In genomic region chr6:122636666-122637065, GRCm38 (mm10) we compare ENCODE assay signal across 24 mouse cellular contexts. TPM values are rescaled to one million over a fixed set of nuclear protein-coding genes. Genes with fewer than 3 reads are reported as not detected.
DNase-seq lines count a peak whose midpoint lies in the region; TF ChIP-seq lines count a peak whose summit lies in the region.
"Had no signal": no experiment of that assay in that cellular context is flagged by ENCODE, and none has a peak within 500 bp of the region (broad histone marks: within the 10 kb centered on the region; RNA-seq: fewer than 3 reads in every experiment).

No protein-coding gene starts in this region.

- no peak overlapping the region for H3K9ac ChIP-seq in heart, adult 2 months (ENCODE audit: low read depth, low read length)
- H3K9ac ChIP-seq: forebrain, embryonic 12.5 days; limb, embryonic 15.5 days; lung, embryonic 15.5 days; neural tube, embryonic 12.5 days had no signal

- 67% methylated on average over 3 of the region's 3 CpGs for WGBS in heart, adult 2 months
- 71% methylated on average over 3 of the region's 3 CpGs for WGBS in lung, adult 2 months

- no peaks in the 10 kb centered on the region; the same call in 1 of the 2 replicates for H3K27me3 ChIP-seq in heart, adult 2 months (ENCODE audit: control insufficient read depth, insufficient read depth, low read length)
- H3K27me3 ChIP-seq: forebrain, embryonic 12.5 days; limb, embryonic 15.5 days; lung, embryonic 15.5 days; neural tube, embryonic 12.5 days; Patski had no signal

- no peak overlapping the region for H3K4me3 ChIP-seq in heart, adult 2 months
- H3K4me3 ChIP-seq in lung, adult 2 months (replicated peaks; ENCODE audit: extremely low read depth, low read depth, low read length) = no peak overlapping the region
- H3K4me3 ChIP-seq: forebrain, embryonic 12.5 days; limb, embryonic 15.5 days; lung, embryonic 15.5 days; megakaryocyte, embryonic 14.5 days; neural tube, embryonic 12.5 days had no signal

- no peak for TF ChIP-seq EP300 in heart, adult 2 months (IDR thresholded peaks at IDR 0.05; ENCODE audit: insufficient read depth, low read depth, low read length)

- DNase-seq in heart, adult 2 months = no peak
- no peak for DNase-seq in heart, adult 9 months (ENCODE audit: low spot score in 2 of 2)
- DNase-seq in lung, postnatal 36 days = peak; percentile 15
- no peak for DNase-seq in lung, postnatal 25 days (ENCODE audit: low spot score)
- DNase-seq in kidney, postnatal 25 days = peak; percentile 52 to 62
- DNase-seq in gastrocnemius, postnatal 4 days (ENCODE audit: low spot score in 2 of 2) = no peak
- no peak for DNase-seq in lung, adult 2 months
- no peak for DNase-seq in Muller cell, postnatal 12 days (ENCODE audit: inconsistent ontology term)
- DNase-seq: gastrocnemius, postnatal 36 days; layer of hippocampus, postnatal 36 days; right cerebral cortex, postnatal 25 days; thymus, postnatal 25 days had no signal

- intact Hi-C loops in heart, adult 2 months (cut with DNase I) = no loop called here

- TF ChIP-seq CTCF in heart, adult 2 months (IDR thresholded peaks at IDR 0.05) = peak; percentile 6; the same call in 1 of the 2 replicates
- no peak for TF ChIP-seq CTCF in lung, adult 2 months (IDR thresholded peaks at IDR 0.05; ENCODE audit: insufficient read depth, low read length)

- no peaks in the 10 kb centered on the region for H3K79me2 ChIP-seq in heart, adult 2 months (replicated peaks; ENCODE audit: control insufficient read depth, insufficient read depth, low read length)

- no peaks in the 10 kb centered on the region for H3K36me3 ChIP-seq in heart, adult 2 months (ENCODE audit: control insufficient read depth, insufficient read depth, low read length)
- H3K36me3 ChIP-seq: forebrain, embryonic 12.5 days; limb, embryonic 15.5 days; lung, embryonic 15.5 days; neural tube, embryonic 12.5 days had no signal

- no peak overlapping the region for H3K27ac ChIP-seq in heart, adult 2 months
- H3K27ac ChIP-seq: forebrain, embryonic 12.5 days; hindbrain, postnatal 0 days; limb, embryonic 15.5 days; lung, embryonic 15.5 days; neural tube, embryonic 12.5 days had no signal

- no peaks in the 10 kb centered on the region for H3K4me1 ChIP-seq in heart, adult 2 months (ENCODE audit: control insufficient read depth, insufficient read depth, low read length)
- H3K4me1 ChIP-seq in lung, adult 2 months (ENCODE audit: control insufficient read depth, insufficient read depth, low read length) = no peaks in the 10 kb centered on the region
- H3K4me1 ChIP-seq: forebrain, embryonic 12.5 days; limb, embryonic 15.5 days; lung, embryonic 15.5 days; megakaryocyte, embryonic 14.5 days; neural tube, embryonic 12.5 days had no signal

- TF ChIP-seq POLR2A in heart, adult 2 months (IDR thresholded peaks at IDR 0.05; ENCODE audit: insufficient read depth, low read depth, low read length) = no peak
- TF ChIP-seq POLR2A in lung, adult 2 months (IDR thresholded peaks at IDR 0.05; ENCODE audit: borderline replicate concordance, extremely low read depth, low read depth, low read length) = no peak

RNA-seq across cellular contexts. Expression of gene Dppa3, which starts 10.5 kb away (rescaled TPM):
- not detected for total RNA-seq in heart, adult 2 months (2021)
- polyA plus RNA-seq in heart, adult 2 months (2012; rRNA removed) = not detected in 2 replicates
- not detected for total RNA-seq in gastrocnemius, postnatal 4 days (2021)
- polyA plus RNA-seq in lung, adult 2 months (2012; rRNA removed) = not detected in 2 replicates
- total RNA-seq: adrenal gland, postnatal 4 days; gastrocnemius, postnatal 36 days; hematopoietic stem cell, adult 5-6 weeks; hindbrain, postnatal 0 days; layer of hippocampus, postnatal 36 days; left cerebral cortex, postnatal 25 days; midbrain, postnatal 0 days had no signal
- polyA plus RNA-seq: forebrain, embryonic 12.5 days; hindbrain, postnatal 0 days; large intestine, adult 2 months; limb, embryonic 15.5 days; lung, embryonic 15.5 days; midbrain, postnatal 0 days; neural tube, embryonic 12.5 days; Patski had no signal

RNA-seq across cellular contexts. Expression of gene Gdf3, which starts 26.8 kb away (rescaled TPM):
- not detected for total RNA-seq in heart, adult 2 months (2021)
- polyA plus RNA-seq in heart, adult 2 months (2012; rRNA removed) = not detected in 2 replicates
- not detected for total RNA-seq in gastrocnemius, postnatal 4 days (2021)
- polyA plus RNA-seq in lung, adult 2 months (2012; rRNA removed) = not detected in 2 replicates
- total RNA-seq: adrenal gland, postnatal 4 days; gastrocnemius, postnatal 36 days; layer of hippocampus, postnatal 36 days; left cerebral cortex, postnatal 25 days; midbrain, postnatal 0 days had no signal
- polyA plus RNA-seq: forebrain, embryonic 12.5 days; lung, embryonic 15.5 days; midbrain, postnatal 0 days; neural tube, embryonic 12.5 days; Patski had no signal

RNA-seq across cellular contexts. Expression of gene Apobec1, which starts 34.4 kb away (rescaled TPM):
- total RNA-seq in heart, adult 2 months (2021) = 1 to 10 TPM; 4.8 to 6.1 TPM
- polyA plus RNA-seq in heart, adult 2 months (2012; rRNA removed) = 9.8 and 17.9 TPM in 2 replicates
- total RNA-seq in gastrocnemius, postnatal 4 days (2021) = 1 to 10 TPM; 3.1 to 4.6 TPM
- polyA plus RNA-seq in lung, adult 2 months (2012; rRNA removed) = 13.5 and 23.2 TPM in 2 replicates

Comparison
In these comparisons a context has a peak if more than half of its experiments do, and no peak if none do; other contexts are left out.
1. DNase-seq: peak in lung, postnatal 36 days (single experiment) and kidney, postnatal 25 days (2 of 2); none in heart, adult 2 months (0 of 2), heart, adult 9 months (0 of 2), lung, postnatal 25 days (single experiment), gastrocnemius, postnatal 4 days (0 of 2), lung, adult 2 months (single experiment) and Muller cell, postnatal 12 days (single experiment).